ENCODE assay signal across 18 mouse cellular contexts in the genomic region with DNA sequence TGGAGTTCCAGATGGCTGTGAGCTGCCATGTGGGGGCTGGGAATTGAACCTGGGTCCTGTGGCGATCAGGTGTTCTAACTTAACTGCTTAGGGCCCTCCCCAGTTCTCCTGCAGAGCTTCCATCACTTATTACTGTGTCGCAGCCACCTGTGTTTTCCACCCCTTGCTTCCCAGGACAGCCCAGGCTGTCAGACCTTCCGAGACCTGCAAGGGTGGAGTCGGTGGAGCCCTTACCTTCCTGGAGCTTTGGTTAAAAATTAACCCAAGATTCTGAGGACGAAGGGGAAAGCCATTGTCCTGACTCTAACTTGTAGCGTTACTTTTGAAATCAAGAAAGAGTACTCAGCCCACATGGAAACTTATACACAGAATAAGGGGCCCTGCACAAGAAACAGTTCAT. TPM values are rescaled to one million over a fixed set of nuclear protein-coding genes. Genes with fewer than 3 reads are reported as not detected.
A peak's percentile ranks its signal among the peaks of the same experiment; 100 is the strongest.
DNase-seq lines count a peak whose midpoint lies in the region; ATAC-seq and TF ChIP-seq lines count a peak whose summit lies in the region.
"Had no signal": no experiment of that assay in that cellular context is flagged by ENCODE, and none has a peak within 500 bp of the region (broad histone marks: within the 10 kb centered on the region; RNA-seq: fewer than 3 reads in every experiment).

No protein-coding gene starts in this region.

- TF ChIP-seq CTCF in liver, postnatal 0 days (IDR thresholded peaks at IDR 0.05; ENCODE audit: low read depth), result no peak
- TF ChIP-seq CTCF in kidney, postnatal 0 days (IDR thresholded peaks at IDR 0.05; ENCODE audit: low read depth), result no peak

- no peaks in the 10 kb centered on the region for H3K9me3 ChIP-seq in liver, postnatal 0 days (ENCODE audit: low read length)
- no peaks in the 10 kb centered on the region for H3K9me3 ChIP-seq in liver, embryonic 12.5 days (replicated peaks)
- no peaks in the 10 kb centered on the region for H3K9me3 ChIP-seq in kidney, postnatal 0 days (replicated peaks; ENCODE audit: low read length)
- no peaks in the 10 kb centered on the region for H3K9me3 ChIP-seq in stomach, embryonic 16.5 days (replicated peaks; ENCODE audit: control insufficient read depth, low read length)
- H3K9me3 ChIP-seq: forebrain, embryonic 13.5 days; heart, embryonic 10.5 days; hindbrain, embryonic 13.5 days; liver, embryonic 13.5 days; midbrain, embryonic 15.5 days had no signal

- H3K27ac ChIP-seq in liver, postnatal 0 days (ENCODE audit: low read depth), result no peak overlapping the region
- no peak overlapping the region for H3K27ac ChIP-seq in liver, embryonic 12.5 days
- no peak overlapping the region for H3K27ac ChIP-seq in kidney, postnatal 0 days
- H3K27ac ChIP-seq in stomach, embryonic 16.5 days (ENCODE audit: low read length), result peak overlapping the region; percentile 89
- H3K27ac ChIP-seq: forebrain, embryonic 13.5 days; heart, embryonic 10.5 days; hindbrain, embryonic 13.5 days; liver, embryonic 13.5 days; midbrain, embryonic 15.5 days had no signal

- no peak for ATAC-seq in liver, postnatal 0 days
- no peak for ATAC-seq in liver, embryonic 12.5 days
- ATAC-seq in kidney, postnatal 0 days (replicated peaks; ENCODE audit: low FRiP score, low read depth), result 0 out of 2 replicates have a peak, but pooled peaks have one; percentile 36
- peak; percentile 85 for ATAC-seq in stomach, embryonic 16.5 days (ENCODE audit: insufficient read depth, low FRiP score)
- ATAC-seq: forebrain, embryonic 13.5 days; midbrain, embryonic 15.5 days had no signal

- H3K4me3 ChIP-seq in liver, postnatal 0 days (ENCODE audit: low read depth, low read length), result no peak overlapping the region
- H3K4me3 ChIP-seq in liver, embryonic 12.5 days, result no peak overlapping the region
- H3K4me3 ChIP-seq in kidney, postnatal 0 days (replicated peaks; ENCODE audit: low read depth, low read length), result no peak overlapping the region
- no peak overlapping the region for H3K4me3 ChIP-seq in stomach, embryonic 16.5 days (replicated peaks; ENCODE audit: low read length)
- H3K4me3 ChIP-seq: forebrain, embryonic 13.5 days; heart, embryonic 10.5 days; hindbrain, embryonic 13.5 days; liver, embryonic 13.5 days; midbrain, embryonic 15.5 days had no signal

- no peak overlapping the region for H3K9ac ChIP-seq in liver, postnatal 0 days (replicated peaks)
- H3K9ac ChIP-seq in liver, embryonic 12.5 days, result no peak overlapping the region
- H3K9ac ChIP-seq in kidney, postnatal 0 days (ENCODE audit: low read depth, low read length), result no peak overlapping the region
- H3K9ac ChIP-seq in stomach, embryonic 16.5 days (ENCODE audit: low read length), result peak overlapping the region; percentile 4; the same call in 1 of the 2 replicates
- H3K9ac ChIP-seq: forebrain, embryonic 13.5 days; hindbrain, embryonic 13.5 days; liver, embryonic 13.5 days; midbrain, embryonic 15.5 days had no signal

- no peaks in the 10 kb centered on the region for H3K36me3 ChIP-seq in liver, postnatal 0 days (replicated peaks; ENCODE audit: insufficient read depth, low read length)
- H3K36me3 ChIP-seq in liver, embryonic 12.5 days, result no peaks in the 10 kb centered on the region
- no peaks in the 10 kb centered on the region for H3K36me3 ChIP-seq in kidney, postnatal 0 days (ENCODE audit: insufficient read depth, low read length)
- H3K36me3 ChIP-seq in stomach, embryonic 16.5 days (ENCODE audit: control insufficient read depth, insufficient read depth, low read length), result no peaks in the 10 kb centered on the region
- H3K36me3 ChIP-seq: heart, embryonic 10.5 days; hindbrain, embryonic 13.5 days; liver, embryonic 13.5 days; midbrain, embryonic 15.5 days had no signal

- no peaks in the 10 kb centered on the region for H3K27me3 ChIP-seq in liver, postnatal 0 days (ENCODE audit: insufficient read depth, low read length)
- H3K27me3 ChIP-seq in liver, embryonic 12.5 days (replicated peaks), result no peaks in the 10 kb centered on the region
- no peaks in the 10 kb centered on the region for H3K27me3 ChIP-seq in kidney, postnatal 0 days (ENCODE audit: insufficient read depth, low read length)
- H3K27me3 ChIP-seq in stomach, embryonic 16.5 days (ENCODE audit: control insufficient read depth, insufficient read depth, low read length), result no peaks in the 10 kb centered on the region
- H3K27me3 ChIP-seq: CH12.LX; forebrain, embryonic 13.5 days; hindbrain, embryonic 13.5 days; liver, embryonic 13.5 days; midbrain, embryonic 15.5 days had no signal

- peaks cover 14% of the 10 kb centered on the region; the same call in 1 of the 2 replicates for H3K4me1 ChIP-seq in liver, postnatal 0 days (ENCODE audit: insufficient read depth)
- H3K4me1 ChIP-seq in liver, embryonic 12.5 days, result peaks cover 35% of the 10 kb centered on the region
- peaks cover 30% of the 10 kb centered on the region for H3K4me1 ChIP-seq in kidney, postnatal 0 days (replicated peaks; ENCODE audit: insufficient read depth, low read length)
- peaks cover 49% of the 10 kb centered on the region for H3K4me1 ChIP-seq in stomach, embryonic 16.5 days (ENCODE audit: control insufficient read depth, insufficient read depth, low read length)

- DNase-seq in liver, postnatal 0 days, result peak; percentile 10
- peak; percentile 65 for DNase-seq in kidney, adult 11 months
- DNase-seq in kidney, postnatal 0 days (ENCODE audit: low spot score), result peak; percentile 33
- DNase-seq in adrenal gland, adult 18-20 months (ENCODE audit: low spot score in 2 of 2), result no peak
- DNase-seq in layer of hippocampus, postnatal 36 days, result no peak
- DNase-seq in cerebellum, postnatal 36 days, result no peak
- DNase-seq: adrenal gland, adult 2 months; gastrocnemius, postnatal 25 days; heart, postnatal 14 days; liver, embryonic 13.5 days; thymus, postnatal 25 days had no signal

- WGBS in liver, postnatal 0 days (ENCODE audit: insufficient replicate concordance), result 55% methylated on average over 6 of the region's 6 CpGs
- WGBS in liver, embryonic 12.5 days (ENCODE audit: insufficient replicate concordance), result 69% methylated on average over 6 of the region's 6 CpGs
- WGBS in kidney, postnatal 0 days, result 49% methylated on average over 6 of the region's 6 CpGs
- 65% methylated on average over 6 of the region's 6 CpGs for WGBS in stomach, embryonic 16.5 days

- no peak for TF ChIP-seq EP300 in liver, postnatal 0 days (IDR thresholded peaks at IDR 0.05; ENCODE audit: low read depth)

- H3K4me2 ChIP-seq in liver, postnatal 0 days (ENCODE audit: low read depth, low read length), result no peak overlapping the region
- no peak overlapping the region for H3K4me2 ChIP-seq in liver, embryonic 12.5 days
- H3K4me2 ChIP-seq in kidney, postnatal 0 days (ENCODE audit: low read length), result no peak overlapping the region; the same call in 1 of the 2 replicates
- H3K4me2 ChIP-seq in stomach, embryonic 16.5 days (ENCODE audit: low read depth, low read length), result peak overlapping the region; percentile 36
- H3K4me2 ChIP-seq: forebrain, embryonic 13.5 days; hindbrain, embryonic 13.5 days; liver, embryonic 13.5 days; midbrain, embryonic 15.5 days had no signal

RNA-seq across cellular contexts. Expression of a gene that starts 15.3 kb away (rescaled TPM):
- polyA plus RNA-seq in liver, postnatal 0 days (2015; fragmentation: Nextera tagmentation; extraction: Ambion mirVana), result 6.8 and 7.7 TPM in 2 replicates
- 7.4 and 7.6 TPM in 2 replicates for polyA plus RNA-seq in liver, embryonic 12.5 days (2016; fragmentation: Nextera tagmentation; extraction: Ambion mirVana)
- 20.2 and 24.1 TPM in 2 replicates for polyA plus RNA-seq in kidney, postnatal 0 days (2015; fragmentation: Nextera tagmentation; extraction: Ambion mirVana)
- 30.0 and 32.6 TPM in 2 replicates for polyA plus RNA-seq in stomach, embryonic 16.5 days (2015; fragmentation: Nextera tagmentation; extraction: Ambion mirVana)
- 10 to 100 TPM; 49.1 to 51.9 TPM for total RNA-seq in adrenal gland, adult 18-20 months (2021)
- 100 to 1,000 TPM; 293 to 303 TPM for total RNA-seq in layer of hippocampus, postnatal 36 days (2021)
- total RNA-seq: CH12.LX had no signal

RNA-seq across cellular contexts. Expression of a gene that starts 15.4 kb away (rescaled TPM):
- 0.58 and 0.75 TPM in 2 replicates for polyA plus RNA-seq in liver, postnatal 0 days (2015; fragmentation: Nextera tagmentation; extraction: Ambion mirVana)
- 0.11 and 0.17 TPM in 2 replicates for polyA plus RNA-seq in liver, embryonic 12.5 days (2016; fragmentation: Nextera tagmentation; extraction: Ambion mirVana)
- 1.9 and 2.5 TPM in 2 replicates for polyA plus RNA-seq in kidney, postnatal 0 days (2015; fragmentation: Nextera tagmentation; extraction: Ambion mirVana)
- 0.93 and 1.4 TPM in 2 replicates for polyA plus RNA-seq in stomach, embryonic 16.5 days (2015; fragmentation: Nextera tagmentation; extraction: Ambion mirVana)
- 1 to 10 TPM; 1.4 to 1.5 TPM for total RNA-seq in adrenal gland, adult 18-20 months (2021)
- 10 to 100 TPM; 12.3 to 13.9 TPM for total RNA-seq in layer of hippocampus, postnatal 36 days (2021)
- total RNA-seq: CH12.LX; gastrocnemius, postnatal 25 days had no signal

Comparison
In these comparisons a context has a peak if more than half of its experiments do, and no peak if none do; other contexts are left out.
1. ATAC-seq: peak in kidney, postnatal 0 days (single experiment) and stomach, embryonic 16.5 days (single experiment); none in liver, postnatal 0 days (single experiment) and liver, embryonic 12.5 days (single experiment).
2. DNase-seq: peak in liver, postnatal 0 days (single experiment), kidney, adult 11 months (single experiment) and kidney, postnatal 0 days (single experiment); none in adrenal gland, adult 18-20 months (0 of 2), layer of hippocampus, postnatal 36 days (0 of 2) and cerebellum, postnatal 36 days (0 of 2).